Mouse (Mus musculus): ENCODE measurements around the gene Ercc8. TPM values are rescaled to one million over a fixed set of nuclear protein-coding genes. Genes with fewer than 3 reads are reported as not detected.

The Ercc8 gene
- 10 to 100 TPM; 12.9 to 15.2 TPM for total RNA-seq (2021)

DNA sequence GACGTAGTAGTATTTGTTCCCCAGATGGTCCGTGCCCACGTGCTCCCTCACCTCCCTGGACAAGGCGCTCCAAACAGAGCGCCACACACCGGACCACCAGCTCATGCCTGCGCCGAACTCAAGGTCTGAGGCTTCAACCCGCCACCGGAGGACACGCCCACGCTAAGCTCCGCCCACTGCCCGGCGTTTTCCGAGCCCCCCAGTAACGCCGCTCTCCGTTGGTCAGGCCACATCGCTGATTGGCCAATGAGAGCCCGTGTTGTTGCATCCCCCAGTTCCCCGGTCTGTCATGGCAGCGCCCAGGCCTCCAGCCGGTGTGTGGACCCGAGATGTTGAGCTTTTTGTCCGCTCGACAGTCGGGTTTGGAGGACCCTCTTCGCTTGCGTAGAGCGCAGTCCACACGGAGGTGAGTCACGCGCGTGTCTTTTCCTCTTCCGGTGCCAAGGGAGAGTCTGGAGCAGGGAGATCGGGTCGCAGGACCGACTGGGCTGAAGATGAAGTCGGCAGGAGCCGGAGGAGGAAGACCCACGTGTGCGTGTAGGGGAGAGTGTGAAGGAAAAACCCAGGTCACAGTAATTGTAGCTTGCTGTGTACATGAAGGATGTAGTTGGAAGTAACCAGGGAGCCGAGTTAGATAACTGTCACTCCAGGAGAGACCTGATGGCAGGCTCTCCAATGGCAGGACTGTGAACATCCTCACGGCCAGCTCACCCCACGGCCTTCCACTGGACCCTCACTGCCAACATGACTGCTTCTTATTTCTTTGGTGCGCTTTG, at the start of gene Ercc8, which contains the start of gene Ndufaf2:
TSS of gene Ercc8 (plus strand) at position 267 of the 776 bp plus-strand sequence.
TSS of gene Ndufaf2 (minus strand) at position 159 of the 776 bp plus-strand sequence.
- intact Hi-C loops (cut with DNase I): loop anchor here (10.0 kb wide), 1 partner anchor 414 kb away; no protein-coding TSS in a partner anchor
- DNase-seq: peak; percentile 97 to 98

DNA sequence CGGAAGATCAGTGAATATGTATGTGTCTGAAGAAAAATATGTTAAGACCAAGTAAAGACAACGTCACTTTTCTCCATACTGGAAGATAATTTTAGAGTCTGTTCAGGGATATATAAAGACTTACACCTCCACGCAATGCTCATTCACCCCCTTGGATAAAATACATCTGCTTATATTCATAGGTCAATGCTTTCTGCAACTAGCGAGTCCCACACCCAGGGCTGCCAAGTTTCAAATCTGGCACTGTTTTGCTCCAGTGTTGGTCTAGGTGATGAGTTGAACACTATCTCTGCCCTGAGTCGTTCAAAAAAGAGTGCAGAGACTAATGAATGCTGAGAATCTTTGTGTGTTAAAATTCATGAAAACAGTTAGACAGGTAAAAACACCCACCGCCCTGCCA, 47.6 kb upstream of the Ercc8 start:
- DNase-seq: no peak
- intact Hi-C loops (cut with DNase I): no loop called here

DNA sequence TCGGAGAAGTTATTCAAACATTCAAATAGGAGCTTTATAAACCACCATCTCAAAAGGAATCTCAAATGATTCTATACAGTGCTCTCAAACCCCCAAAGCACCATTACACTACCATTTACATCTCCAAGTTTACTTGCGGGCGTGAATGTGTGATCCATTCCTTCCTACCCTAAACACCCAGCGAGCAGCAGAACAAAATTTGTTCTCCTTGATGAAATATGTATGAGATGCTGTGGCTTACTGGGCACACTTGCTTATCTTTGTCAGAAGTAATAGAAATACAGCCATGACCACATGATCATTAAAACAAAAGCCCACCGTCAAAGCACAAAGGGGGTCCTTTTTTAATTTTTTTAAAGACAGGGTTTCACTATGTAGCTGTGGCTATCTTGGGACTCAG, 45.0 kb upstream of the Ercc8 start:
- intact Hi-C loops (cut with DNase I): no loop called here
- no peak for DNase-seq

DNA sequence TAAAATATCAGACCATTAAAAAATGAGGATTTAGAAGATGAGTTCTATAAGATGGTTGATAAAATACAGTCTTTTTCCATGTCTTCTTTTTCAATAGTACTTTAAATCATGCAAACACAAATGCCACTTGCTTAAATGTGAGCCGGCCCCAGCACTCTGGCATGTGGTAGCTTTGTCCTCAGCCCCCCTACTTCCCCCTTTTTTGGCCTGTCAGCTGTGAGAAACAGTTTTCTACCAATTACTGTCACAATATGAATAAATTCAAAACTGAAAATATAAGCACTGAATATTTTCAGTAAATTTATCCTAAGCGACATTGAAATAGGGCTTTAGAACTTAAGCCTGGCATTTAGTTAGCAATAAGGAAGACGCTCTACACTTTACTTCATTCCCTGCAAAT, 44.3 kb upstream of the Ercc8 start:
- intact Hi-C loops (cut with DNase I): no loop called here

DNA sequence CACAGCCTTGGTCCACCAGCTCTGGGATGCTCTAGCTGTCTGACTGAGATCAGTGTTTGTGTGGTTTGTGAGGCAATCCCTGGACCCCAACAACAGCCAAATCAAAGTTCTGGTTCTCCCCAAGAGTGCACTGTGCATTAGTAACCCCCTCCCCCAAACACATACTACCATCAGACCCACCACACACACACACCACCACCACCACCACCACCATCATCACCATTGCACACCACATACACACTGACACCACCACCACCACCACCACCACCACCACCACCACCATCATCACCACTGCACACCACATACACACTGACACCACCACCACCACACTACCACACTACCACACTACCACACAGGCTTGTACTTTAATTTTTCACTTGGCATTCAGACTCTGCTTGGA, 40.9 kb upstream of the Ercc8 start:
- intact Hi-C loops (cut with DNase I): no loop called here

More for the DNA sequence above, 44.3 kb upstream of the Ercc8 start:
- DNase-seq: no peak

DNA sequence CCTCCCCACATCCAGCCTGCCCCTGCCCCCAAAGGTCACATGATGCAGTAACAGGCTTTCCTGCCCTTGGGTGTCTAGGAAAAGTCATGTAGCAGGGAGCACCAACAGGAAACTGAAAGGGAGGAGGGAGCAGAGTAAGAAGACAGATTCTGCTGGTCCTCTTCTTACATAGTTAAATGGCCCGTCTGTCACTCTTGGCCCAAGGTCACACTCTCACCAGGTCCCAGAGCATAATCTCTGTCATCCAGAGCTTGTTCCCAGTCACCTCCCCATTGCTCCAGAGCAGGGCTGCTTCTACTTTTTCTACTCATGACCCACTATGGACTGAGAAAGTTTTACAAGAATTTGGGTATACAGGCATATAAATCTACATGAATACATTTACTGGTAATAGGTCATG, 40.3 kb upstream of the Ercc8 start:
- no peak for DNase-seq
- intact Hi-C loops (cut with DNase I): no loop called here

More for the DNA sequence above, 40.9 kb upstream of the Ercc8 start:
- no peak for DNase-seq

DNA sequence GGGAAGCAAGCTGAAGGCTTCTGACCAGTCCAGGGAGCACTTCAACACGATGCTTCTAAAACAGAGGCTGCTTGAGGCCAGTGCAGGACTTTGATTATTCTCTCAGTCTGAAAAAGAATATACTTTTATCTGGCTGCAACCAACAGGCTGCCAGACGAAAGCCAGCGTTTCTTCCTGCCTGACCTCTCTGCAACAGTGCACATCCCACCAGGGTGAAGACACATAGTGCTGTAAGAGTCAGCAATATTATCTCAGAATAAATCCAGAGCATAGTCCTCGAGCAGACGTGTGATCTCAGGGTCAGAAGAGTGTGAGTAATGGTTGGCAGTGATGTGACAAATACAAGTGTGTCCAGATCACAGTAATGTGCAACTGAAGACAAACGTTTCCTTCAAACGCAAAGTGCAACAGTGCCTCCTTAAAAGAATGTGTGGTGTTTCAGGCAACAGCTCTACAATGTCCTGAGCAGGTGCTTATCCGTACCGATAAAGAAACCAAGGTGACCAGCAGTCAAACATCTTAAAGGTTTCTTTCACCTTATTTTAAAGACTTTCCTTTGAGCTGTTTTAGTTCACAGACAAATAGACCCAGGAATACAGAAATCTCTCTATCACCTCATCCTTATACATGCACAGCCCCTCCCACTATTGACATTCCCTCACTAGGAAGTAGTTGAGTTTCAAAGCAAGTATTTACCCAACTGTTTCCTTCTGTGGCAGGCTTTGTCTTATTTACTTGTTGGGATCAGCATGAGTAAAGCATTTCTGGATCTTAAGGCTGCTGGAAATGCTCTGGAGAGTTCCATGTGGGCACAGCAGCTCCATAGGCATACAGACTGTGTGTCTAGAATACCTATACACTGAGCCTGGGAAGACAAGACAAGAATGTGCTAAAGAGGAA, 38.9 kb upstream of the Ercc8 start:
- intact Hi-C loops (cut with DNase I): no loop called here
- DNase-seq: no peak

DNA sequence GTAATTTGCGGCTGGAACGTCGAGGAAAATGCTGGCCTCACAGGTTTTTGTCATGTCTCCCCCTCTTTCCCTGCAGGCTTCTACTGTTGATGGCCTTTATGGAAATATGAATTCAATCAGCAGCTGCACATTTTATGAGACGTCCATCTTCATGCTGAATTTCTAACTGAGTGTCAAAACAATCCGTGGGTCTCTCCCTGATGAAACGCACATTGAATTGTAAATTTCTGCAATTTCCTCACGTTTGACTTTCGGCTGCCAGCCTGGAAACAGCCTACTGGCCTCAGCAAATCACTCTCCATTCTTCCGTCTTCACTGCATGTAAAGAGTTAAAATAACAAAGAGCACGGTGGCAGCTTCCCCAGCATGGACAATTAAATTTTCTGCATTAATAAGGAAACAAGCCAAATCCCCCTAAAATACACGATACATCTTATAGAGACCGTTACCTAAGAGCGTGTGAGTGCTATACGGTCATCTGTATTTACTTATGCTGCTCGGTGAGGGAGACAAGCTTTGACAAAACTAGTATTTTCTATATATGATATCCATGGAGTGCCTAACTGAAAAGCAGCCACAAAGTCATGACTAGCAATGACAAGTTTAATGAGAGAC, 35.3 kb upstream of the Ercc8 start:
- no peak for DNase-seq
- intact Hi-C loops (cut with DNase I): no loop called here

DNA sequence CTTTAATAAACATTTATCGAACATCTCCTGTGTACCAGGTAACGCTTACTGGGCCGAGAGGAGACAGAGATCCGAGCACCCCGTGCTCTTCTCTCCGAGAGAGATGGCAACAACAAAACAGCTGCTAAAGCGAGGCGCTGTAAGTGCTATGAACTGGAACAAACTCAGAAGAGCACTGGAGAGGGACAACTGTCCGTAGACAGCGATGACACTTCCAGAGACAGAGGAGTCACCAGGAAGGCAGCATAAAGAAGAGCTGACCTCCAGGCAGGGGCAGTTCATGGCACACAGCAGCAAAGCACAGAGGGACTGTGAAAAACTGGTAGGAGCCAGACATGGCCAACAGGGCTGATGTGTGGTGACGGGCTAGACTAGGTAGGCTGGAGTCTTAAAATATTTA, 34.4 kb upstream of the Ercc8 start:
- no peak for DNase-seq
- intact Hi-C loops (cut with DNase I): no loop called here

DNA sequence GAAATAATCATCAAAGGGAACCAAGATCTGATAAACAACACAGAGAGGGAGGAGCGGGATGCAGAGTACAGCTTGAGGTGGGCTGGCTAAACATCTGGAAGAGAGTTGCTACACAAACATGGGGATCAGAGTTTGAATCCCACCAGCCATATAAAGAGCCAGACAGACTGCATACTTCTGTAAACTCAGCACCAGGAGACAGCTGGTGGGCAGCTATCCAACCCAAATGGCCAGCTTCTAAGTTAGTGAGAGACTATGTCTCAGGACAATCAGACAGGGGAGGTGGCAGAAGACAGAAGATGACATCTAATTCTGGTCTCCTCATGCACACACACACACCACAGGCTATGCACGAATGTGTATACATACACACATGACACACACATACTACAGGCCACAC, 32.3 kb upstream of the Ercc8 start:
- DNase-seq: no peak
- intact Hi-C loops (cut with DNase I): loop anchor here (5.0 kb wide), 1 partner anchor 84 kb away; the partner anchor contains the start of gene Smim15

DNA sequence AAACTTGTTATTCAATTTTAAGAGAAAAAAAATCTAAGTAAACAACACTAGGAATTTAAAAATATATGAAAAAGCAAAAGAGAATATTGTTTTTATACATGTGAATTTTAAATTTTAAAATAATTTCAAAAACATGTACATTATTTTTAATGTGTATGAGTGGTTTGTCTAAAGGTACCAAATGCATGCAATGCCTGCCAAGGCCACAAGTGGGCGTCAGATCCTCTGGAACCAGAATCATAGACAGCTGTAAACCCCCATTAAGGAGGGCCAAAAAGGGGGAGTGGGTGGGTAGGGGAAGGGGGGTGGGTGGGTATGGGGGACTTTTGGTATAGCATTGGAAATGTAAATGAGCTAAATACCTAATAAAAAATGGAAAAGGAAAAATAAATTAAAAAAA, 31.4 kb upstream of the Ercc8 start:
- peak; percentile 20 to 47 for DNase-seq
- intact Hi-C loops (cut with DNase I): loop anchor here (5.0 kb wide), 1 partner anchor 85 kb away; the partner anchor contains the start of gene Smim15

DNA sequence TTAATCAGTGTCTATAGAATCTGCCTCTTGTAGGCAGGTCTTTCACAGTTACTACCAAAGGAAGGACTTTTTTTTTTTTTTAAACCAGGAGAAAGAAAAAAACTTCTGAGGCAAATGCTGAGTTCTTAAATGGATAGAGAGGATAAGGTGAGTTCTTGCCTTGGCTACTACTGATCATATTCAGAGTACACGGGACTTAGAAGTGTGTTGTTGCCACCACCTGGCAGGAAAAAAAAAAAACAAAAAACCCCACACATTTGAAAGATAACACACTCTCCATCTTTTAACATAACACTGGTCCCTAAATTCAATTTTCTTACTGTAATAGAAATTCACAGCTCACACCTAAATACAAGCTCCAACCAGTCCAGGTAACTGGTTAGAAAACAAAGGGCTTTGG, 30.6 kb upstream of the Ercc8 start:
- no peak for DNase-seq
- intact Hi-C loops (cut with DNase I): loop anchor here (1.0 to 5.0 kb wide), 2 partner anchors 25 to 86 kb away; partner anchors contain the start of gene Smim15

DNA sequence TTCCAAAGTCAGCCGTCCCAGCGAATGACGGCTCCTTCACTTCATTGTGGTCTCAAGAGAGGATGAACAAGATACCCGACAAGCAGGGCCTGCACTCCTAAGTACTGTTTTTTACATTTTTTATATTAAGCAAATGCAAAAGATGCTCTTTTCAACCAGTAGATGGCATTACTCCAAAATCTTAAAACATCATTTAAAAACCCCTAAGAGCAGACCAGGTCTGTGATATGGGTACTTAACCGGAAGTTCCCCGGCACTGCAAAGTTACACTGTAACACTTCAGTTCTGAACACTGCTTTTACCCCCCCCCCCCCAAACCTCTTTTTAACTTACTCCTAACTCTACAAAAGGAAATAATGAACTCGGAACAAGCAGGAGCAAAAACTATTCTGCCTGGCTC, 29.5 kb upstream of the Ercc8 start:
- intact Hi-C loops (cut with DNase I): loop anchor here (5.0 kb wide), 1 partner anchor 87 kb away; the partner anchor contains the start of gene Smim15
- peak; percentile 5 to 16 for DNase-seq

DNA sequence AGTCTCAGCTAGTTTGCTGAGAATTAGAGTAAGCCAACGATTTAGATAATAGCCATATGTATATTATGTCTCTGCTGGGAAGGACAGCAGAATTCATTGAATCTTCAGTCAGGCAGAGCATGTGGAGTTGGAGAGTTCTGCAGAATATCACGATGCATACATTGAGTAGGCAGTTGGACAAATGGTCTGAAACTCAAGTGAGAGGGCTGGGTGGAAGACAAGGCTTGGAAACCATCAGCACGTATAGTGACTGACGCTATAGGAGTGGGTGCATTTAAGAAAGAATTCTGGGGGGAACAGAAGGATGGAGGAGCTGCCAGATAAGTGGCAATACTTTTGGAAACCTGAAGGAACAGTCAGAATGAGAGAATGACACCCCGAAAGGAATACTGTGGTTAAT, 27.8 kb upstream of the Ercc8 start:
- intact Hi-C loops (cut with DNase I): no loop called here
- DNase-seq: no peak

DNA sequence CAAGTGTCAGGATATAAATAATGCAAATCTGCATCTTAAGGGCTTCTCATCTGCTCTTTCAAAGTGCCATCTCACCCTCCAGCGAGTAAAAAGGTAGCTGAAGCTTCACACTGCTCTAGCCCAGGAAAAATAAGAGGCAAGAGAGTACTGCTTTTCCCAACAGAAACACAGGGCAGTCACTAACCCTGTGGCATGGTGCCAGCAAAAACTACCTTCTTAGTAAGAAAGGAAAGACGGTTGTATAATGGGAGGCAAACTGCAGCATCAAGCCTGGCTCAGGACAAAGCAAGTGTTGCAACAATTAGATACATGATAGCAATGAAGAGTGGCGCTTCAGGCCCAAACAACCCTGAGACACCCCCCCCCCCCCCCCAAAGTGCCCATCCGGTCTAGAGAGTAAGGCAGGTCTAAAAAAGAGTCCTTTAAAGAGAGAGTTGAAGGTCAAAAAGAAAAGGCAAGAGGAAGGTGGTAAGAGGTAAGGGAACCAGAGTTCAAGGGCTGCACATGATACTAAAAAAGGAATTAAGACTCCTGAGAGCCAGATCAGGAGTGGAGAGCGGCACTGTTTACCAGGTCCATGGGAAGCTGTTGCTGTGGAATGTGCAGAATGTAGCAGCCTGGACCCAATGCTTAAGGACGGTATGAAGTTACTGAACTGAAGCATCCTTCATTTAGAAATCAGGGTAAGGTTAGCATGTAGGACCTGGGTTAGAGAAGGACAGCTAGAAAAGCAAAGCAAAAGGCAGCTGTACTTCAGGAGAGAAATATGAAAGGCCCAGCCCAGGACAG, 26.3 kb upstream of the Ercc8 start:
- DNase-seq: no peak
- intact Hi-C loops (cut with DNase I): no loop called here

DNA sequence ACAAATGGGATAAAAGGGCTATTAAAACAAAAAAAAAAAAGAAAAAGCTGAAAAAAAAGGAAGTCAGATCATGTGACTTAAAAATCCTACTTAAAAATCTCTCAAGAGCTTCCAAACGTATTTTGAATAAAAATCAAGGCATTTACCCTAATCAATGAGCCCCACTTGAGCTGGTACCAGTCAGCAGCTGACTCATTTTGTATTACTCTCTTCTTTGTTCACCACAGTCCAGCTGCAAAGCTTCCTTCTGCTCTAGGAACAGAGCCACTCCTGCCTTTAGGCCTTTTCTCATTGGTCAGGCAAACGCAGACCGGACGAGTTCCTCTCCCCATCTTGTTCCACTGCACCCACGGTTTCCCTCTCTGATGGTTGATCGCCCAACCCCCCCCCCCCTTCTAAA, 22.9 kb upstream of the Ercc8 start:
- intact Hi-C loops (cut with DNase I): no loop called here
- no peak for DNase-seq

DNA sequence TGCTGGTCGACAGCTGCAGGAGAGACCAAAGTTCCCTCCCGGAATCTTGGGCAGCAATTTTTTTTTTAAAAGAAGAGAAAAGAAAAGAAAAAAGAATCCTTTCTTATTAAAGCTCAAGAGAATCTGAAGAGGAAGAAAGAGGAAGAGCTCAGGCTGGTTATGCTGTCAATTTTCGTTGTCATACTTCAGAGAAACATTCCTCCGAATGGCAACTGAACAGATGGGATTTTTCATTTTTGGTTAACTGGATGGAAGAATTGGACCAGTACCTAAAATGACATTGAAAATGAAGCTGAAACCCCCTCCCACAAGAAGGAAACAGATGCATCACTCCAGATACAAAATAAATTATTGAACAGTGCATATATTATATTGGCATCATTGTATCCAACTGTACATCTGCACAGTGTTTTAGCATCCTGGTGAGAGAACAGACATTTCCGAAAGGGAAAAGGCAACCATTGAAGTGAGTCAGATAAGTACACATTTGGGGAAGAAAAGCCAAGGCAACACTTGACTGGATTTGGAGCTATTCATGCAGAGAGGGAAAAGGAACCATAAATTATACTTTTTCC, 20.0 kb upstream of the Ercc8 start:
- DNase-seq: no peak
- intact Hi-C loops (cut with DNase I): no loop called here

DNA sequence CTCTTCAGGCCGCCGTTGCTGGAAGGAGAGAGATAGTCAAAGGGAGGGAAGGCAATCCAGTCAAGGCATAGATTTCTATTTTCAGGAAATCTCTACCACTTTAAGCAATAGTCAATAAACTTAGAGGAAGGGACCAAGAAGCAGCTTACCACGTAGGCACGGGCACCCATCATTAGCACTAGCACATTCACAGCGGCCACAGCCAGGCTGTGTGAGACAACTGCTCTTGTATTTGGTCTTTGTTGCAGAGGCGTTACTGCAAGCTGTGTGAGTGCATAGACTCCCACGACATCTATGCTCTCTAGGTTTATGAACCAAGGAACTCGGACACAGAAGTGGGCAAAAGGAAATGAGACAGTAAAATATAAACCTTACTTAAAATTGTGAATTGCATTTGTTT, 14.4 kb upstream of the Ercc8 start:
- intact Hi-C loops (cut with DNase I): no loop called here
- DNase-seq: no peak

DNA sequence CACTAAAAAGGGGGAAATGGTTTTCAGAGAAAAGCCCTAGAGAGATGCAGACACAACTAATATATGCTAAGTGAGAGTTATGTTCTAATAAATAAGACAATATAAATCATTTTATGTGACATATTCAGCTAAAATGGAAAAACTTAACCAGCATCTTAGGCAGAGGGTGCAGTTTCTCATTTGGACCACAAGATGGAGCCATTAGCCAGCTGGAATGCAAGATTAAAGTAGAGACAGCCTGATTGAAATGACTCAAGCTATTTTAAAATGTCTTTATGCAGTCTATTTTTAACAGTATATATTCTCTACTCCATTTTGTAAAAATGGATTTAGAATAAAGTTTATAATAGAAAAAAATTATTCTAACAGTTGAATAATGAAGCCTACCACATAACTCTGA, 6.7 kb upstream of the Ercc8 start:
- peak; percentile 23 to 41 for DNase-seq

More for the DNA sequence above, 6.7 kb upstream of the Ercc8 start:
- intact Hi-C loops (cut with DNase I): loop anchor here (1.0 to 10.0 kb wide), 6 partner anchors 107 to 1041 kb away; partner anchors contain the start of gene Smim15
